Mouse (Mus musculus) cerebellum, adult 2 months (tissue): ENCODE measurements around the gene Rasl2-9.

ENCODE experiments used
- CTCF ChIP-seq: fragments of 200-500 bp; IDR thresholded peaks from 2 replicates; pipeline ENCODE4 v1.5.1; 2011; ENCODE audit warnings: low read depth, mild to moderate bottlenecking, control low read depth, low read length, moderate library complexity, borderline replicate concordance; ENCODE audit not compliant: insufficient read depth
- POLR2A ChIP-seq: fragments of 200-500 bp; IDR thresholded peaks from 2 replicates; pipeline ENCODE4 v1.6.1; 2011; ENCODE audit warnings: low read length, control low read depth, borderline replicate concordance; ENCODE audit not compliant: insufficient read depth

GRCm38 (mm10) chr7:5083325-5084105 lies 42.2 kb downstream of the Rasl2-9 start:
- TF ChIP-seq CTCF (no peak), POLR2A (no peak)
